Mouse (Mus musculus) heart, postnatal 0 days (tissue): ENCODE results near the gene Rsu1.

ENCODE experiments used
- CTCF ChIP-seq: IDR thresholded peaks from 2 replicates; pipeline ENCODE4 v1.5.1; 2016; ENCODE audit warnings: antibody characterized with exemption, control low read depth, low read depth
- EP300 ChIP-seq: IDR thresholded peaks from 2 replicates; pipeline ENCODE4 v1.6.1; 2016; ENCODE audit warnings: antibody characterized with exemption, low read depth

GRCm38 (mm10) chr2:13169158-13169890 lies 101.9 kb downstream of the Rsu1 start:
- TF ChIP-seq CTCF (no peak), EP300 (no peak)
